Mouse (Mus musculus) adrenal gland, postnatal 36 days (tissue): ENCODE measurements around the gene Tmem128. TPM values are rescaled to one million over a fixed set of nuclear protein-coding genes. Genes with fewer than 3 reads are reported as not detected.

ENCODE experiments used
- DNase-seq, 2 experiments: peaks; one replicate each; pipeline ENCODE4 v3.0.0; 2021; ENCODE audit warnings: mixed read lengths in 1 of 2
- long read RNA-seq, 2 experiments: library from polyadenylated mRNA; stranded (forward); transcript quantifications; one replicate each; pipeline ENCODE4 v2.0.0; 2021; ENCODE audit warnings: borderline sequencing depth in 2 of 2
- total RNA-seq, 2 experiments: library from RNA; stranded (reverse); gene quantifications; 2 replicates each; pipeline ENCODE4 v1.2.3; 2021

Gene Tmem128
- total RNA-seq, result 10 to 100 TPM; 40.8 to 43.0 TPM
- long read RNA-seq, experiment 1, transcript Tmem128-201 (5 exons, 1,291 nt), result major isoform, 39 of 46 reads
- long read RNA-seq, experiment 1, partial matches to known transcripts, result 2 of 46 reads
- long read RNA-seq, experiment 1, other reads (novel, unspliced or antisense), result 1 of 46 reads
- long read RNA-seq, experiment 2, transcript Tmem128-201 (5 exons, 1,291 nt), result major isoform, 15 of 19 reads
- long read RNA-seq, experiment 2, partial matches to known transcripts, result 1 of 19 reads
- long read RNA-seq, experiment 2, other reads (novel, unspliced or antisense), result 1 of 19 reads

DNA sequence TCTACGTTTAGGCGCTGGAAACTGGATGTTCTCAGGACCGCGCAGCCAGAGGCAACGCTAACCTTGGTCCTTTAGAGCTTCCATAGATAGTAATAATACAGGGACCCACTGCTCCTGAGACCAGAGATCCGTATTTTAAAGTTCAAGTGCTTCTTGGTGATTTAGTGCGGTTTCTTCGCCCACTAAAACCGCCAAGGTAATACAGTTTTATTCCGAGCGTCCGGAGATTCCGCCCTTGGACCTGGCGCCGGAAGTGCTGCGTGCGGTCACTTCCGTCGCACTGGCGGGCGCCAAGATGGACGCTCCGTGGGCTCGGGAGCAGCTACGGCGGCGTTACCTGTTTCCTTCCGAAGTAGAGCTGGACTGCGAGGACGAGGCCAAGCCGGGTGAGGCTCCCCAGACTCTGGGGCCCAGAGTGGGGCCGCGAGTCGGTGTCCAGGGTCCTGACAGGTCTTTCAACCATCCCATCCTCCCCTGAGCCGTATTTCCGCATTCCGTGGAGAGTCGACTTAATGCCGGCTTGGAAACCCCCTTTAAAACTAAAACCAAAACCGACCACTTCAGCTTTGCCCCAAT, at the start of gene Tmem128:
Gene Tmem128, plus strand, starts transcription at position 79 of the 576 bp plus-strand sequence.
- peak; percentile 68 to 77 for DNase-seq

DNA sequence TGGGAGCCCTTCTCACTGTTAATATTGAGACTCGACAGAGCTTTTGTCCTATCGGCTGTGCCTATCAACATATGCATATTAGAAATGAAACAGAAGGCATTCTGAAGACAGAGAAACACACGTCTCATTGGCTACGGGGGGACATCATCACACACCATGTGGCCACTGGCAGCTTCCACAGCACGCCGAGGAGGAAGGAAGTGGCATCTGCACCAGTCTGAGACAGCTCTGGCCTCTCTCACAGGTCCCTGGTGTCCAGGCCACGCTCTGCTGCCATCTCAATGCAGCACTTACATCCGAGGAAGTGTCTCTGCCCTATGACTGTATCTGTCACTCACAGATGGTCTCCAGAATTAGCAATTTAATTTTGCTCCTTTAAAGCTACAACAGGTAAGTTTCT, 48.3 kb upstream of the Tmem128 start:
- DNase-seq, result no peak

DNA sequence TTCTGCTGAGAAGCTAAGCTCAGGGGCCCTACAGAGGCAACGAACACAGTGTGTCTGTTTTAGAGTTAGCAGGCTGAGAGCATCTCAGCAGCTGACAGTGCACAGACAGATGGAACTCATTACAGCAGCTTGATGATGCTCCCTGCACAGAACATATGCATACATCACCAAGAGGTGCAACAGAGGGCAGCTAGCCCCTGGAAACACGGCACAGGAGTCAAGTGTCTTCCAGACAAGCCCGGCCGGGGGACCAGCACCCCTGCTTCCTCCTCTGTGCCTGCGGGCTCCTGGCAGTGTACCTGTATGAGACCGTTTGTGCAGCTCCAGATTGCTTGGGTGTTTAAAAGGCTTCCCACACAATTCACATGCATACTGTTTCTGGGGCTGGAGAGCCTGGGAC, 47.0 kb upstream of the Tmem128 start:
- no peak for DNase-seq

DNA sequence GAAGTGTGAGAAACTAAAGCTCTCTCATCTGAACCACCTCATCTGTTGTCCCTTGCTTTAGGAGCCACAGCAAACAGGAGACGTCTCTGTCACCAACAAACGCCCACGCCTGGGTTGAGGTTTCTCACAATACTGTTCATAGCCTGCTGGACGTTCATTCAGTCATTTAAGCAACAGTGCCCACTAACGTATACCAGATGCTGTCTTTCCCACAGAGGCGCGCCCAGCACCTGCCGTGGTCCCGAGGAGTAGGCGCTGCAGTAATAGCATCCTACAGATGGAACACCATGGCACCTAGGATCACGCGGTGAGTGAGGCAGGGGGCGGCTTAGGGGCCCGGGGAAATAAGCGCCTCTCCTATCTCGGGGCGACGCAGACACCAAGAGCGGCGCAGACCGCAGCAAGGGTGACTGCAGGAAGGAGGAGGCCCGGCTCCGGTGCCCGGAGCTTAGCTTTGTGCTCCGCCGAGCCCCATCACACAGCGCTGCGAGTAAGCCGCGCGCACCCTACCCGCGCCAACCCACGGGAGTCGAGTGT, 40.1 kb upstream of the Tmem128 start:
- DNase-seq, result peak in 1 of 2 experiments; percentile 13

DNA sequence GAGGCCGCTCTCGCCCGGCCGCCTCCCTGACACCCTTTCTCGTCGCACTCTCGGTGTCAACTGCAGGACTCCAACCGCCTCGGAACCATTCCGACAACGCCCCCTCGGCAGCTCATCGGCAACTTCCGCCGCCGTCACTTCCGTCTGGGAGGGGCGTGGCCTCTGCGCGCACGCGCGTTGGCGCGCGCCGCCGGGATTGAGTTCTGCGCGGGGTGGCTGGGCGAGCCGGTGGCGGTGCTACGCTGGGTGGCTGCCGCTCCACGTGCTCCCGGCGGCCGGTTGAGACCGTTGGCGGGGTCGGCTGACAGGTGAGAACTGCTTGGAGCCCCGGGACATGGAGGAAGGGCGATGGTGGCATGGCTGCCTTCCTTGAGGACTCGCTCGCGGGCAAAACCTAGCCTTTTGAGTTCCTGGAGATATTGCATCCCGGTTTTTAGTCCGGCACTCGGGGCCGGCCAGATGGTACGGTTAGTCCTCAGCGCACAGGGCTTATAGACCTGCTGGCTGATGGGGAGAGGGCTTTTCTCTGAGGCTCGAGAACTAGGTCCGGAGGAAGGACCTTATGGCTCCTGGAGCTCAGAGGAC, 39.6 kb upstream of the Tmem128 start, which contains the start of the genes Zbtb49 and Lyar:
Gene Zbtb49, minus strand, starts transcription at position 130 of the 585 bp plus-strand sequence.
Gene Lyar, plus strand, starts transcription at position 143 of the 585 bp plus-strand sequence.
- peak; percentile 95 to 96 for DNase-seq

DNA sequence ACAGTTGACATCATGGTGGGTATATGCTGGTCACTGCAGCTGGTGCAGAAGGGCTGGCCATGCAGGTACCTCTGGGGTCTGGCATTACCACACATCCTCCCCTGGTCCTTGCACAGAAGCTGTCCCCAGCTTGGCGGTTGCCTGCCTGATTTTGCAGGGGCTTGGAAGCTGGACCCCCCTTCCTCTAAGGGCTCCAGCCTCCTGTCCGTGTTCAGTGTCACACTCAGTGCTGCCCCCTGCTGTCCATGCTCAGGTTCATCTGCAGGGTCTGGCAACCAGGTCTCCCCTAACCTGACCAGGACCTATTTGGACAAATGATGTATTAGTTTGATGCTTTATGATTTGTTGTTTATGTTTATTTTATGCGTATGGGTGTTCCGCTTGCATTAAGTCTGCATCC, 24.6 kb upstream of the Tmem128 start:
- peak; percentile 54 to 73 for DNase-seq

DNA sequence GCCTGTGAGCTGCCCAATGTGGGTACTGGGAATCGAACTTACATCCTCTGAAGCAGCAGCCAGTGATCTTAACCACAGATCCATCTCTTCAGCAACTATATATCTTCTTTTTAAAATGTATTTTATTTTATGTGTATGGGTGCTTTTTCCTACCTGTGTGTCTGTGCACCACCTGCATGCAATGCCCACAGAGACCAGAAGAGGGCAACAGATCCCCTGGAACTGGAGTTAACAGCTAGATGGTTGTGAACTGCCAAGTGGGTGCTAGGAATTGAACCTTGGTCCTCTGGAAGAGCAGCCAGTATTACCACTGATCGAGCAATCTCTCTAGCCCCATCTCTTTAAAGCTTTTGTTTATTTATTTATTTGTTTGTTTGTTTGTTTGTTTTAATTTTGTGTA, 23.4 kb upstream of the Tmem128 start:
- no peak for DNase-seq

DNA sequence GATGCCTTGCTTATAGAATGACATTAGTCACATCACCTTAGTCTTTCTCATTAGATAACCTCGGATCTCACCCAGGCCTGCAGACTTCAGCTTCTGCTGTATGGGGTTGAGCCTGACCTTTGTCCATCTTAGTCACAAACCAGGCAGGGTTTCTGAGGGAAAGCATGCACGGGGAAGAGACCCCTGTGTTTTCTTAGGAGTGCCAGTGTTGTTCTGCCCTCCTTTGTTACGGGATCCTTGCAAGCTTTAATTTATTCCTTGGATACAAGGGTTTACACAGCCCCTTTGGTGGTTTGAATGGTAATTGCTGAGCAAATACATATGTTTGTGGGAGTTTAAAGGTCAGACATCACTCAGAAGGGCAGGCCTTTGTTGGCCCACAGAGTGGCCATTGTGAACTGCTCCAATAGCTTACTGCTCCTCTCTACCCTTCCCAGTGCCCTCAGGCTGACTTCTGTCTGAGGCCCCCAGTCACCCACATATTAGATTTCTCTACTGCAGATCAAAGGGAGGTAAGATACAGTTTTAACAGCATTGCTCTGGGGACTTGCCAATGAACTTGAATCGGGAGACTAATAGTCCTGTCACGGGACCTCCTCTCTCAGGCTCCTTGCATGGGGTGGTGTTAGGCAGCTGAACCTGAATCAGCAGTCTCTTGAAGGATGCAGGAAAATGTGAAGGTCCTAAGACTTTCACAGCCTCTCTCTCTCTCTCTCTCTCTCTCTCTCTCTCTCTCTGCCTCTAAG, 19.1 kb upstream of the Tmem128 start:
- no peak for DNase-seq

DNA sequence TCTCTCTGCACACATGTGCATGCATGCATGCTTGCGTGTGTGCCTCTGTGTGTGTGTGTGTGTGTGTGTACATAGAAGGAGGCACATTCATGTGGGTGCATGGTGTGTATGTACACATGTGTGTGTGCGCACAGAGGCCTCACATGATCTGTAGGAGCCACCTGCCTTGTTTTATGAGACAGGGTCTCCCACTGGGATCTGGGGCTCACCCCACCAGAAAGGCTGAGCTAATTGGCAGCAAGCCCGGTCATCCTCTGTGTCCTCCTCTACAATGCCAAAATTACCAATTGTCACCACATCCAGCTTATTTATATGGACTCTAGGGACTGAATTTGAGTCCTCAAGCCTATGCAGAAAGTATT, 18.5 kb upstream of the Tmem128 start:
- no peak for DNase-seq

DNA sequence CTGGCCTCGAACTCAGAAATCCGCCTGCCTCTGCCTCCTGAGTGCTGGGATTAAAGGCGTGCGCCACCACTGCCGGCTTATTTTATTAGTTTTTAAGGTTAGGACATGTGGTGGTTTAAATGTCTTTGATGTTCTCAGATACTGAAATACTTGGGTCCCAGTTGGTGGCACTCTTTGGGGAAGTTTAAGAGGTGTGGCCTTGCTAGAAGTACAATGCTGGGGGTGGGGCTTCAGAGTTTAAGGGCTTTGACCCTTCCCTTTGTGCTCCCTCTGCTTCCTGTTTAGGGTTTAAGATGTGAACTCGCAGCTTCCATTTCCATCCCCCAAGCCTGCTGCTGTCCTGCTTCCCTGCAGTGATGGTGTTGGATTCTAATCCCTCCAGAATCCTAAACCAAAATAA, 18.0 kb upstream of the Tmem128 start:
- DNase-seq, result no peak

DNA sequence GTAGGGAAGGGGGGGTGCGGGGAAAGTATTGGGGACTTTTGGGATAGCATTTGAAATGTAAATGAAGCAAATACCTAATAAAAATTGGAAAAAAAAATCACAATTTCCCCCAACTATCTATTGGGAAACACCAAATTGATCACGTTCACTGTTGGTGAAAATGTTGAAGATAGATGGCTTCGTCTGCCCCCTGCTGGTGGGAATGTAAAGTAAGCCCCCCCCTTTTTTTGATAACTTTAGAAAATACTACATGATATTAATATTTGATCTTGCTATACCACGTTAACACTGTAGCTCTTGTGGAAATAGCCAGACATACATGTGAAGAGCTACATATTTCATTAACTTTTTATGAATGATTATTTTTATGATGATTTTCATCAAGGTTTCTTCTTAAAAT, 4.8 kb upstream of the Tmem128 start:
- no peak for DNase-seq

DNA sequence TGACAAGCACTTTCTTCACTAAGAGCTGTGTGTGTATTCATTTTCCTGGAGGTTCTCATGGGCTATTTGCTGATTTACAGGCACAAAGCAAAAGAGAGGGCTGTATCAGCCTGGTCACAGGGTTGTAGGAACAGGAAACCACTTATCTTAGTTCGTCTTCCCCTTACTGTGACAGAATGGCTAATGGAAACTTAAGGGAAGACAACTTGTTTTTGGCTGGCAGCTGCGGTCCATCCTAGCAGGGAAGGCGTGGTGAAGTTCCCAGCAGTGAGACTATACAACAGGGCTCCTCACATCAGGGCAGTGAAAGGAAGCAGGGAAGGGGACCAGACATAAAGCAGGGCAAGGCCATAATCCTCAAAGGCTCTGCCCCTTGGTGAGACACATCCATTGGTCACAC, 4.3 kb upstream of the Tmem128 start:
- DNase-seq, result no peak

DNA sequence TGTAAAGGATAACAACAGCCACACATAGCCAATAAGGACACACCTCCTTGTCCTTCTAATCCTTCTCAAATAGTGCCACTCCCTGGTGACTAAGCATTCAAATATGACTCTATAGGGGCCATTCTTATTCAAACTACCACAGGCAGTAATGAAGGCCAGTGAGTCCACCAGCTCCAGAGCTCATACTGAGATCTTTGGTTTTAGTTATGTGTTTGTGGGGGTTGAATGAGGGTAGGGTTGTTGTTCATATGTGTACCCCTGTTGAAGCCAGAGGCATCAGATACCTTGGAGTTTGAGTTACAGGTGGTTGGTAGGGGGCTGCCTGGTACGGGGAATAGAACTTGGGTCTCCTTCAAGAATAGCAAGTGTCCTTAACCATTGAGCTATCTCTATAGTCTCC, 3.4 kb upstream of the Tmem128 start:
- no peak for DNase-seq

DNA sequence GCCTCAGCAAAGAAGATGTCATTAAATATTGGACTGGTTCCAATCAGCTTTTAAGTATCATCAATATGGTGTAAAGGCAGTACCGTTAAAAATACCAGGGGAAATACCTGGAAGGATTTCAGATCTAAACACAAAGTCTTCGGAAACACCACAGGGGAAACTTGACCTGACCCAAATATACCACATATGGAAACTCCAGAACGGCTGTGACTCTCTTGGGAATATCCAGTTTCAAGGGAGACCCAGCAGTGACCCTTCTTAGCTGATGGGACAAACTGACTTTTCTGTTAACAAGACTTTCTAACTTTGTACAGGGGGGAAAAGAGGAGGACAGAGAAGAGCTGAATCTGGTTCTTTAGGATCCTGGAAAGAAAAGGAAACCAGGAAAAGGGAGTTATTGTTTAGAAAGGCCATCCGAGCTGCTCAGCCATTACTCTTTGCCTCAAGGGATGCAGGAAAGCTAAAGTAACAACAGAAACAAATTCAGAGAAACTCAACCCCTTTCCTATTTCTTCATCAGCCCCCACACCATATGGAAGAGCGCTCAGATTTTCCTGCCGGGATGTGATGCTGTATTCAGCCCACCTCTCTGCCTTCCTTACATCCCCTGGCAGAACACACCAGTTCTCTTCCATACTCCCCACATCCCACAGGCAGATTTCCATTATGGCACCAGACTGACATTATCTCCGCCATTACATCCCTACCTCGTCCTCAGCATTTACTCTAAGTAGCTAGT, 1.8 kb upstream of the Tmem128 start:
- DNase-seq, result no peak

DNA sequence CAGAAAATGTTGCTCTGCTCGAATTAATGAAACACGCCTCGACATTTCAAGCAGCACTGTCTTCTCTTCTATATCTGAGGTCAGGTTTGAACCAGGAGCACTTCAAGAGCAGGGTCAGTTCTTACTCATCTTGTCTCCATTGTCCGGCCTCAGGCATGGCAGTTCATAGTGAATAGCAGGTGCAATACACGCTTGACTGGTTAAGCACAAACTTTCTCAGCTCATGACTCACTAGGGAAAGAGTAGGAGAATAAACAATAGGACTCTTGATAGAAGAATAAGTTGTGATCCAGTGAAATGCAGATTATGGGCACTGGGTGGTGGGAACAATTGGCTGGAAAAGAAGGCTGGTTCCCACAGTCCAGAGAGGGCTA, 1.2 kb upstream of the Tmem128 start:
- DNase-seq, result no peak

DNA sequence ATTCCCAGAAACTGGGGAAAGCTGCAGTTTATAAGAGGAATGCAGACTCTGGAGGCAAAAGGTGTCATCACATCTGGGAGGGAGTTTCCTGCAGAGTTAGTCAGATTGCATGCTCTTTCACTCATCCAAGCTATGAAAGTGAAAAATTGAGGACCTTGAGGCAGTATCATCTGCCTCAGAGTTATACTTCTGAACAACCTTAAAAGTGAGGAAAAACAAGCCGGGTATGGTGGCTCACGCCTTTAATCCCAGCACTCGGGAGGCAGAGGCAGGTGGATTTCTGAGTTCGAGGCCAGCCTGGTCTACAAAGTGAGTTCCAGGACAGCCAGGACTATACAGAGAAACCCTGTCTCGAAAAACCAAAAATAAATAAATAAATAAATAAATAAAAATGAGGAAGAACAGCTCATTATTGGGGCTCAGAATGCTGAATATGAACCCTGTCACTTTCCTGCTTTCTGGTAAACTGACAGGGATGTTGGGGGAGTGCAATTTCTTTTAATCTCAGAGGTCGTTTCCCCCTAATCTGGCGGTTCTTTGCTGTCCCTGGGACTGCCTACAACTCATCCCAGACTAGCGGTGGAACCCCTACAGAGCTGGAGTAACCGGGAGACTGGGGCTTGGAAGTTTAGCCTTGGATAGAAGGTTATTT, 404 bp upstream of the Tmem128 start:
- DNase-seq, result no peak

DNA sequence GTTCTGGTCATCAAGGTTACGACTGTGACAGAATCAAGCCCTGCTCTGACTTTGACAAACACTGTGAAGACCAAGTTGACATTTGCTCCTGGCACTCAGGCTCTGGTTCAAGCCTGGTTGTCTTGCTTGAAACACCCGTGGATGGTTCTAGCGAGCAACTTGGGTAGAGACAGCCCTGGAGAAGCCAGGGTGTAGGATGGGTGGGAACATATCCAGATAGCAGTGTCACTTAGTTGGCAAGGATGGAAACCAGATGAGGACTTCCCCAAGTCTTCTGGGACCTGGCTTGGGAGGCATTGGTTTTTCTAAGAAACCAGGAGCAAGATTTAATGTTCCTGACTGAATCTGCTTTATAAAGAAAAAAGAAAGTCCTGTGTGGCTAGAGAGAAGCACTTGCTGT, 11.0 kb downstream of the Tmem128 start:
- no peak for DNase-seq

DNA sequence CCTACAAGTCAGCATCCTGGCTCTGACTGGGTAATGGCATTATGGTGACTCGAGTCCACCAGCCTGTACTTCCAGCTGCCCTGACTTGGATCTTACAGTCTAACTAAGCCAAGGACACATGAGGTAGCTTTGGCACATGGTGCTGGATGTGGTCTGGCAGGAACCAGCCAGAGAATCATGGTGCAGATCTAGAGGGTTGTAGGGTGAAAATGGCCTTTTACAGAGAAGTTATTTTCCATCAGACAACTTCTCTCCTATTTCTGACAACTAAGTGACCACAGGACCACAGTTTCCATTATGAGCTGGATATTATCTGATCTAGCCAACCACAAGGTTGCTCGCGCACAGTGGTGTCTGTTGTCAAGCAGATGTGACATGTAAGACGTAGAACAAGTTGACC, 13.8 kb downstream of the Tmem128 start:
- DNase-seq, result no peak

DNA sequence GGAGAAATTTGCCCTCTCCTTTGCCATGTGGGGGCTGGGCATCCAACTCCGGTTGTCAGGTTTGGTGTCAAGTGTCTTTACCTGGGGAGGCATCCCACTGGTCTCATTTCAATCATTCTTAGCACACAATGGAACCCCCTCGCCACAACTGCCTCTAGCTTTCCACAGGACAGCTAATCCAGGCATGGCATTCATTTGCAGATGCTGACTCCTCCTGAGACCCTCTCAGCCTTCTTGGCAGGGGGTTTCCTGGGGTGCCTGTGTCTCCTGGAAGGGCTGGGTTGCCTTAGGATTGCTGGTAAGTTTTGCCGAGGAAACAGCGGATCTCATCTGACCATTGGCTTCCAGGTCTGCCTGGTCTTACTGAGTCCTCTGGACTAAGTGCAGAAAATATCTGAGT, 15.8 kb downstream of the Tmem128 start, which contains the start of gene Otop1:
Gene Otop1, plus strand, starts transcription at position 202 of the 400 bp plus-strand sequence.
- DNase-seq, result no peak

DNA sequence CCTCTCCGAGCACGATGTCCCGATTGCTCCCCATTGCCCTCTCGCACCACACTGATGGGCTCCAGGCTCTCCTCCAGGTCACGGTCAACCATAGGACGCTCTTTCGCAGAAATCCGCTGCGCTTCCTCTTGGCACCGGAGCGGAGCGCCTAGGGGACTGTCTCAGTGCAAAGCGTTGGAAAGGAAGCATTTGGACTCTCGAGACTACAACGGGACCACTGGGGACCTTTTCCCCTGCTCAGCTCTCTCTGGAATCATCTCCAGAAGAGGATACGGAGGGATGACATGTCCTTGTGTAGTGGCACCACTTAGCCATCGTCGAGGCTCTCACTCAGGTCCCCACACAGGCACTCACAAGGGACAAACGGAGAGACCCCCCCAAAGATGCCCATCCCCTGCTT, 16.5 kb downstream of the Tmem128 start:
- no peak for DNase-seq

DNA sequence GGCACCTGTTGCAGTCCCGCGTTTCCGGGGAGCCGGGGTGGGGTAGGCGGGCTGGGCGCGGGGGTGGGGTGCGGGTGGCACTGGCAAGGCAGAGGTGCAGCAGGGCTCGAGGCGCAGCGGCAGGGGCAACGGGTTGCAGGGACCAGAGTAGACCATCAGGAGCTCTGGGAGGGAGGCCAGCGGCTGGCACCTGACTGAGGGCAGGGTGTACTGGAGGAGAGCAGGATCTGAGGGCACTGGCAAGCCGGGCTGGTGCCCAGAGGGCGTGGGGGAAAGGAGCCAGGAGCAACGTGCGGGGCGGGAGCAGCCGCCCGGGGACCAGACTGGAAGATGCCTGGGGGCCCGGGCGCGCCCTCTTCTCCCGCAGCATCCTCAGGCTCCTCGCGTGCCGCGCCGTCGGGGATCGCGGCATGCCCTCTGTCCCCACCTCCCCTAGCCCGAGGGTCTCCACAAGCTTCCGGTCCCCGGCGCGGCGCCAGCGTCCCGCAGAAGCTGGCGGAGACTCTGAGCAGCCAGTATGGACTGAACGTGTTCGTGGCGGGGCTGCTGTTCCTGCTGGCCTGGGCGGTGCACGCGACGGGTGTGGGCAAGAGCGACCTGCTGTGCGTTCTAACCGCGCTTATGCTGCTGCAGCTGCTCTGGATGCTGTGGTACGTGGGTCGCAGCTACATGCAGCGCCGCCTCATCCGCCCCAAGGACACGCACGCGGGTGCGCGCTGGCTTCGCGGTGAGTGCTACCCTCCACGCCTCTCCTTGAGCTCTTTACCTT, 17.3 kb downstream of the Tmem128 start:
- peak; percentile 14 to 29 for DNase-seq
